Mouse (Mus musculus): ENCODE measurements at regions not wholly inside any gene's neighbourhood (a gene's known extent, or its start where the extent isn't known, plus 50 kb on each side); places are given as distances from the start of the nearest gene placed in this dataset.

DNA sequence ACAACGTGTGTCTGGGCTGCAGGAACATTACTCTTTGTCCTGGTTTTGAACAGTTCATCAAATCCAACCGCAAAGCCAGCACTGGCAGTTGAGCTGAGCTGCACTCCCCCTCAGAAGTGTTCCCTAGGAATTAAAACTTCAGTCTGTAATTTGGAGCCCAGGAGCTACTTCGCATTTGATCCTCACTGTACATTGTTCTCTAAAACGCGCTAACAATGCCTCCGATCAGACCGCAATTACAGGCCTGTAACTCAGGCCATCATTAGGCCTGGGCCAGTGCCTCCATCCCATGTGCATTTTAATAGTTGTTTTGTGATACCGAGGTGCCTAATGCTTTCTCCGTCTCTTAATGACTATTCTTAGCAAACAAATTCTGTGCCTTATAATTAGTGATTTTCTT is 185.6 kb downstream of the Rps15a start:
- TF ChIP-seq CTCF (IDR thresholded peaks at IDR 0.05; ENCODE audit: borderline replicate concordance, insufficient read depth, low read length) = no peak
- TF ChIP-seq POLR2A (IDR thresholded peaks at IDR 0.05; ENCODE audit: low read depth, low read length) = no peak

Data from embryonic fibroblast, embryonic 13.5 days (primary cell).